Mouse (Mus musculus): Measurements from ENCODE around the gene Tmem121b. TPM values are rescaled to one million over a fixed set of nuclear protein-coding genes. Genes with fewer than 3 reads are reported as not detected.

Tmem121b gene
- total and polyA plus RNA-seq, 3 experiments, result 0.18 TPM; not detected in 2

DNA sequence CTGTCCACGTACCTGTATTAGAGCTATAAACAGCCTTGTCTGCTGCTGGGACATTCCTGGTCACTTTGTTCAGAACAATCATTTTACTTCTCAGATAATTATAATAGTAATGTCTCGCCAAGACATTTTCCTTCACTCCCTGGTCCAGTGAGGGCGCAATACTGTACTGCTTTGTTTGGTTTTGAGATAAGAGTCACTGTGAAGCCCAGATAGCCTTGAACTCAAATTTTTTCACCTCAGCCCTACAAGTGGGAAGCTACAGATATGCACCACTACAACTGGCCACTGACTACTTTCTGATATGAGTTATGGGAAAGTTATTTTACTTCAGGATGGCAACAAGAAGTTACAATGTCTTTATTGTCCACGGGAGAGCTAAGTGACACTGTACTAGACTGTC is 22.8 kb upstream of the Tmem121b start:
- Histone ChIP-seq H3K4me1 (ENCODE audit: control insufficient read depth in 1 of 2, insufficient read depth in 2 of 2, low read length in 2 of 2) (peaks cover 9 to 17% of the 10 kb centered on the region in 2 experiments), H3K9ac (ENCODE audit: control insufficient read depth, low read depth, low read length, poor library complexity, severe bottlenecking) (no peak overlapping the region), H3K27ac (ENCODE audit: control insufficient read depth, low read depth, low read length) (peak overlapping the region; percentile 58), H3K4me3 (ENCODE audit: control insufficient read depth in 1 of 2, insufficient read depth in 1 of 2, low read depth in 2 of 2, low read length in 2 of 2) (no peak overlapping the region), H3K36me3 (ENCODE audit: control insufficient read depth in 1 of 2, insufficient read depth in 2 of 2, low read length in 2 of 2) (peaks cover 0 to 18% of the 10 kb centered on the region in 2 experiments; a peak in 3 of 4 replicates), H3K27me3 (ENCODE audit: control insufficient read depth in 1 of 2, insufficient read depth in 2 of 2, low read length in 2 of 2) (no peaks in the 10 kb centered on the region), H3K79me2 (ENCODE audit: control insufficient read depth, insufficient read depth, low read length, poor library complexity) (no peaks in the 10 kb centered on the region), H3K9me3 (replicated peaks; ENCODE audit: insufficient read depth, low read length) (no peaks in the 10 kb centered on the region)
- peak; percentile 81 for DNase-seq (ENCODE audit: low read depth, low spot score)
- TF ChIP-seq ZKSCAN1 (IDR thresholded peaks at IDR 0.05; ENCODE audit: low read depth, low read length) (peak; percentile 46; the same call in 1 of the 2 replicates), ZMIZ1 (IDR thresholded peaks at IDR 0.05; ENCODE audit: low read depth, low read length) (0 out of 2 replicates have a peak, but pooled peaks have one; percentile 50), GABPA (IDR thresholded peaks at IDR 0.05; ENCODE audit: low read depth, low read length) (0 out of 2 replicates have a peak, but pooled peaks have one; percentile 14), EP300 (IDR thresholded peaks at IDR 0.05; ENCODE audit: low read depth in 1 of 2, low read length in 2 of 2) (peak; percentile 98 to 99), CHD1 (IDR thresholded peaks at IDR 0.05; ENCODE audit: low read depth, low read length) (no peak; the same call in 1 of the 2 replicates), POLR2AphosphoS2 (IDR thresholded peaks at IDR 0.05; ENCODE audit: low read length) (no peak), E2F4 (IDR thresholded peaks at IDR 0.05; ENCODE audit: borderline replicate concordance, low read depth, low read length) (no peak), CHD2 (IDR thresholded peaks at IDR 0.05; ENCODE audit: low read length) (0 out of 2 replicates have a peak, but pooled peaks have one; percentile 39), RCOR1 (IDR thresholded peaks at IDR 0.05; ENCODE audit: low read depth, low read length) (peak; percentile 96), MEF2A (IDR thresholded peaks at IDR 0.05; ENCODE audit: extremely low read depth, insufficient replicate concordance, low read depth, low read length, poor library complexity, severe bottlenecking) (peak; percentile 62; the same call in 1 of the 2 replicates), MAX (IDR thresholded peaks at IDR 0.05; ENCODE audit: low read length) (no peak), ETS1 (IDR thresholded peaks at IDR 0.05; ENCODE audit: low read depth, low read length) (peak; percentile 87), JUND (IDR thresholded peaks at IDR 0.05; ENCODE audit: low read depth, low read length) (peak; percentile 71; the same call in 1 of the 2 replicates), ZC3H11A (IDR thresholded peaks at IDR 0.05; ENCODE audit: low read depth, low read length) (0 out of 2 replicates have a peak, but pooled peaks have one; percentile 13), KAT2A (conservative IDR thresholded peaks at IDR 0.05; ENCODE audit: low read depth, low read length) (peak; percentile 47), TBP (IDR thresholded peaks at IDR 0.05; ENCODE audit: low read depth, low read length) (no peak), NRF1 (IDR thresholded peaks at IDR 0.05; ENCODE audit: insufficient read depth, low read depth, low read length, poor library complexity, severe bottlenecking) (peak; percentile 17; the same call in 1 of the 2 replicates), MXI1 (IDR thresholded peaks at IDR 0.05; ENCODE audit: low read depth, low read length) (peak; percentile 67), ZNF384 (IDR thresholded peaks at IDR 0.05; ENCODE audit: low read depth, low read length) (peak; percentile 93), TCF12 (IDR thresholded peaks at IDR 0.05; ENCODE audit: low read depth, low read length) (peak; percentile 99), USF1 (IDR thresholded peaks at IDR 0.05; ENCODE audit: low read depth, low read length) (no peak), SIN3A (IDR thresholded peaks at IDR 0.05; ENCODE audit: low read length) (peak; percentile 75), NELFE (IDR thresholded peaks at IDR 0.05; ENCODE audit: low read depth, low read length) (no peak), UBTF (IDR thresholded peaks at IDR 0.05; ENCODE audit: borderline replicate concordance, insufficient read depth, low read depth, low read length) (no peak), SMC3 (IDR thresholded peaks at IDR 0.05; ENCODE audit: low read depth, low read length) (peak; percentile 20; the same call in 1 of the 2 replicates), MAZ (IDR thresholded peaks at IDR 0.05; ENCODE audit: low read depth, low read length) (peak; percentile 61), GATA1 (IDR thresholded peaks at IDR 0.05; ENCODE audit: low read depth, low read length) (peak; percentile 99), POLR2AphosphoS5 (IDR thresholded peaks at IDR 0.05; ENCODE audit: borderline replicate concordance, low read depth, low read length) (no peak), MYB (IDR thresholded peaks at IDR 0.05; ENCODE audit: low read depth, low read length) (peak; percentile 79), CTCF (IDR thresholded peaks at IDR 0.05 in 2 of 3, conservative IDR thresholded peaks at IDR 0.05 in 1 of 3; ENCODE audit: control insufficient read depth in 1 of 3, insufficient read depth in 1 of 3, low read depth in 2 of 3, low read length in 3 of 3, poor library complexity in 1 of 3, severe bottlenecking in 1 of 3) (peak in 2 of 3 experiments; percentile 14 to 59; a peak in 2 of 6 replicates), MYC (IDR thresholded peaks at IDR 0.05; ENCODE audit: low read depth, low read length) (peak; percentile 79; the same call in 1 of the 2 replicates), USF2 (IDR thresholded peaks at IDR 0.05; ENCODE audit: borderline replicate concordance in 1 of 2, insufficient read depth in 1 of 2, low read depth in 1 of 2, low read length in 2 of 2) (no peak), HCFC1 (IDR thresholded peaks at IDR 0.05; ENCODE audit: low read depth, low read length) (no peak), ELF1 (IDR thresholded peaks at IDR 0.05; ENCODE audit: low read depth, low read length) (no peak), BHLHE40 (IDR thresholded peaks at IDR 0.05; ENCODE audit: borderline replicate concordance, low read depth, low read length) (peak; percentile 67), POLR2A (IDR thresholded peaks at IDR 0.05; ENCODE audit: control insufficient read depth in 1 of 2, insufficient read depth in 1 of 2, low read depth in 1 of 2, low read length in 2 of 2, poor library complexity in 1 of 2) (no peak)
